Mouse (Mus musculus) embryo, embryonic 11.5 days (tissue): ENCODE results near the gene Midn.

Experiments used
- DNase-seq: peaks from one replicate; pipeline ENCODE4 v3.0.0-alpha.2; 2012; ENCODE audit warnings: low read depth, low spot score

The Midn gene

DNA sequence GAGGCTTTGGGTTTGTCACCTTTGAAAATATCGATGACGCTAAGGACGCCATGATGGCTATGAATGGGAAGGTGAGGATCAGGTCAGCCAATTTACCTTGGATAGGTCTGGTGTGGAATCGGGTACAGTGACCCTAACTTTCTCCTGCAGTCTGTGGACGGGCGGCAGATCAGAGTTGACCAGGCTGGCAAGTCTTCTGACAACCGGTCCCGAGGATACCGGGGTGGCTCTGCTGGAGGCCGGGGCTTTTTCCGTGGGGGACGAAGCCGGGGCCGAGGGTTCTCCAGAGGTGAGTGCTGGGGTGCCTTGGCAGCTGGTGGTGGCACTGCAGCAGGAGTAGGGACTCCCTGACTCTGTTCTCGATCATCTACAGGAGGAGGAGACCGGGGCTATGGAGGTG, 22.0 kb downstream of the Midn start:
- DNase-seq: no peak

DNA sequence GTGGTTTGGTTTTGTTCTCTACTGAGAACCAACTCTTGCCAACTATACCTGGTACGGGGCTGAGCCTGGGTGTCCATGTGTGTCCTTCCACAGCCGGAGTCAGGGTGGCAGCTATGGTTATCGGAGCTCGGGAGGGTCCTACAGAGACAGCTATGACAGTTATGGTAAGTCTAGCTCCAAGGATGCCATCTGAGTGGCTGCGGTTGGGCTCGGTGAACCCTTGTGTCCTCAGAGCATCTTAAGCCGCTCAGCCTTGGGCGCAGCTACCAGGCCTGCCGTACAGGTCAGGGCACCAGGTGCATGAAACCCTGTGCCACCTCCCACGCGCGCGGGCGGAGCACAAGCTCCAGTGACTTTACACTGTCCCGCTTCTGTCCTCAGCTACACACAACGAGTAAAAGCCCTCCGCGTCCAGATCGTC, 22.5 kb downstream of the Midn start:
- no peak for DNase-seq

DNA sequence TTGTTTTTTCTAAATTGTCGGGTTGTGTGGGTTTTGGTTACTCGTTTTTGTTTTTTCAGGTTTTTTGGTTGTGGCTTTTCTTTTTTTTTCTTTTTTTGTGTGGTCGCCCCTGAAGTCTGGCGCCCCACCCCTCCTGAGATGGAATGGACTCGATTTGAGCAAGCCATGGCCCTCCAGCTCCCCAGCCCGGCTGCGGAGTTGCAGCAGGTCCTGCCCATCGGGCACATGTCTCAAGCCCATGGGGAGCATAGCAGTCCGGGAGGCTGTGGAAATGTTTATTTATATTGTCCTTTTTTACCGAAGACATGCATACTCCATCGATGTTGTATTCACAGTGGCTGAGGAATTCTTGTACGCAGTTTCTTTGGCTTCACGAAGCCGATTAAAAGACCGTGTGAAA, 23.2 kb downstream of the Midn start:
- no peak for DNase-seq

DNA sequence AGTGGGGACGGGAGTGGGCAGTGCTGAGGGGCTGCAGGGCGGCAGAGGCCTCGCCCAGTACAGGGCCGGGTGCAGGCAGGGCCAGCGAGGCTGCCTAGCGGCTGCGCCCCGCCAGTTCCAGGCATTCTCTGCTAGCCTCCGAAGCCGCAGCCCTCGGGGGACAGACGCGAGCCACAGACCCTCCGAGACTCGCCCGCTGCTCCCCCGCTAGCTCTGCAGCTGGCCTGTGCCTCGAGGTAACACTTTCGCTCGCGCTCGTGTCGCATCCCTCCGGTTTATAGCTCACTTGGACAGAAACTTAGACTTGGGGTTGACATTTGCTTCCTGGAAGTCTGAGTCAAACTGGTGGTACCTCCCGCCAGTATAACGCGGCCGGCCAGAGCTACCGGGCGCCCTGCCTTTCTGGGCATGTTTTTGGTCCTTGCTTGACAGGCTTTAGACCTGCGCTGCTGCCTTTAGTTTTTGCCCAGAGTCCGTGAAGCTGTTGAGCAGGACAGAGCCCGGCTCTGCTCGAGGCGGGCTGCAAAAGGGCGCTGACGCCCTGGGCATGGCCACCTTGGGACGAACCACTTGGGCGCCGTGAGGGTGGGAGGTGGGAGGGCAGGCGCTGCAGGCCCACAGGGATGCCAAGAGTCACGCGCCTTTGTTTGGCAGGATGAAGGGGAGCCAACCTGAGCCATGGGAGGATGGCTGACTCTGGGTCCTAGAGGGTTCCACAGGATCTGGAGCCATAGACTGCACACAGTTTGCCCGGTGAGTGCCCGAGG, 23.9 kb downstream of the Midn start:
- DNase-seq: no peak

DNA sequence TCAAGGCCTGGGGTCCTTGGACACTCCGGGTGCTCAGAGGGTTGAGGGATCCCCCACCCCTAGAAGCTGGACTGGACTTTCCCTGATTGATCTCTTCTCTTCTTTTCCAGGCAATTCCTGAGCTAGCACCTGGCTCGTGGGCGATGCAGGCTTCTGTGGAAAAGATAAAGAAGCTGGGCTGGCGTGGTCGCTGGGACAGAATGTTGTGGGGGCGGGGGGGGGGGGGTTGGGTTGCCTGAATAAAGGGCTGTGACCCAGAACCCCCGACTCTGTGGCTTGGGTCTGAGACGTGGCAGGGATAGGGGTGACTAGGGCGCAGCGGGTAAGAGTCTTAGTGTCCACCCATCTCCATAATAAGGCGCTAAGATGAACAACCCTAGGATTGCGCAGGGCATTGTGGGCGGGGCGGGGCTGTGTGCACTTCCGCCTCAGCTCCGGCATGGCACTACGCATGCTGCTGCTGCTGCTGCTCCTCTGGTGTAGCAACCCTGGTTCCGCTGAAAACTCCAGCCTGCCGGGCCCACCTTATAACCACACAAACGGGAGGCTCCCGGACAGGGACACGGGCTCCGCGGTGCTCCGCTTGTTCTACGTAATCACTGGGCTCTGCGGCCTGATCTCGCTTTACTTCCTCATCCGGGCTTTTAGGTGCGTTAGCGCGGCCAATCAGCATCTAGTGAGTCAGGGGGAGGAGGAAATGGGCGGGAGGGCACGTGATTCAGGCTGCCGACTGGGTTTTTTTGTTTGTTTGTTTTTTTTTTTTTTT, 24.6 kb downstream of the Midn start, which contains the start of gene 1600002K03Rik:
Gene 1600002K03Rik (plus strand): TSS at position 418 of the 766 bp plus-strand sequence.
- DNase-seq: peak; percentile 83

DNA sequence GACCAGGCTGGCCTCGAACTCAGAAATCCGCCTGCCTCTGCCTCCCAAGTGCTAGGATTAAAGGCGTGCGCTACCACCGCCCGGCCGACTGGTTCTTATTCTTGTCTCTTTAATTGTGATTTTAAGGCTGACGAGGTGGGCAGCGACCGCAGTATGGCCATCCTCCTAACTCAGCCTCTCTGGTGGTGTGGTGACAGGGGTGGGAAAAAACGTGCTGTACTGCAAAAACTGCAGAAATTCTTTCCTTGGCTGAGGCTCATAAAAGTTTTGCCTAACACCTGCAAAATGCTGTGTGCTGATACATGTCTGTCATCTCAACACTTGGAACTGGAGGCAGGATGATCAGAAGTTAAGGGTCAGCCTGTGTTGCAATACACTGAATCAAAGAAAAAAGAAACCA, 25.3 kb downstream of the Midn start:
- no peak for DNase-seq

DNA sequence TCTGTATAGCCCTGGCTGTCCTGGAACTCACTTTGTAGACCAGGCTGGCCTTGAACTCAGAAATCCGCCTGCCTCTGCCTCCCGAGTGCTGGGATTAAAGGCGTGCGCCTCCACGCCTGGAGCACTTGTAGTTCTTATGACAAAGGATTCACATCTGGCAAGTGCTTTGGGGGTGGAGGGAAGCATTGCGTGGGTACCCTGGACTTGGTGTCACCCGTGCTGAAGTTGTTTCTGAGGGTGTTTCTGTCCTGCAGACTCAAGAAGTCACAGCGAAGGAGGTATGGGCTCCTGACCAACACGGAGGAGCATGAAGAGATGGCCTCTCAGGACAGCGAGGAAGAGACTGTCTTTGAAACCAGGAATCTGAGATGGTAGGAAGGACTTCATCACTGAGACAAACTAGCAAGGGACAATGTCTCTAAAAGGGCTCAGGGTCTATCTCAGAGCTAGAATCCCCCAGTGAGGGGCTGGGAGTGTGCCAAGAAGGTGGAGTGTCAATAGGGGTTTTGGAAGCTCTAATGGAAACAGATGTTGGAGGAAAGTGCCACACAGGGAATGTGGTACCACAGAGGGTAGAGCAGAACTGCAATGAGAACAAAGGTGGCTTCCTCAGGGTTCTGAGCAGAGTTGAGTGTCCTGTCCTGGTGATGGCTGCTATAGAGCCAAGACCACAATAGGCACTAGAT, 26.0 kb downstream of the Midn start:
- DNase-seq: no peak

DNA sequence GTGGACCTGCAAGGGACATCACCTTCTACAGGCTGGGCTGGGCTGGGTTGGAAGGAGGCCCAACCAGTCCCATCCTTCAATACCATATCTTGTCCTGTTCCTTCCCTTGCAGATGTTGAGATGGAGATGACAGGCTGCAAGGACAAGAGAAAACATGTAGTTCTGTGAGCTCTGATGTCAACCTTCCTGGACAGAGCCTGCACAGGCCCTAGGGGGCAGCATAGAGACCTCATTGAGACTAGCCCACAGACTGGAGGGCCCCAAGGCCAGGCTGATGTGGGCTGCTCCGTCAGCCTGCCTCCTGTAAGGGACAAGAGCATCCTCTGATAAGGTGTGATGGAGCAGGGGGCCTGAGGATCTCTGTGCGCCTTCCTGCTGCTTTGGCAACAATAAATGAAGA, 26.6 kb downstream of the Midn start:
- DNase-seq: no peak

DNA sequence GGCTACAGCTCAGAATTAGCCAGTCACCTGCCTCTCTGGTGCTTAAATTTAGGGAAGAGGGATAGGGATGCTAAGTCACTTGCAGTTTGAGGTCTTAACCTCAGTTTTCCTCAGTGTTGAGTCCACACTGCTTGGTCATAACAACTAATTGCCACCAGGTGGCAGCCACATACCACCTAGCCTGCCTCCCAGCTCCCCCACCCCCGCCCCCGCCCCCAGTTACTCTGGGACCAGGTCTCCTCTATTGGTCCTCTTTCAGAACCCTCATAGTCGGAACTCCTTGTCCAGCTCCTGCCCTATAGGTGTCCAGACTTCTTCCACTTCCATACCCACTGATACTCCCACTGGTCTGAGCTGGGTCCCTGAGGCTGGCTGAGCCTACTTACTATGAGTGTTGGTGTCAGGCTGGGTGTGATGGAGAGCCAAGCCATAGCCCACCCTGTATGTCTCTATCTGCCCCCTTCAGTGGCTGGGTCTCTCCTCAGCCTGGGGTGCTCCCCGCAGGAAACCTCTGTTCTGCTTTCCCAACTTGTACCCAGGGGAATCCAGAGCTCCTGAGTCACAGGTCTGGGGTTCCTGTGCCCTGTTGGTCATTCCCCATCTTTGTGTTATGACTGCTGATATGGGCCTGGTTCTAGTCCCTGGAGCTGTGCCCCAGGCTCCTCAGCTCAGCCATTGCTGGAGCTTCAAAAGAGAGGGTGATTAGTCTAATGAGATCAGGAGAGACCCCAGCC, 27.6 kb downstream of the Midn start:
- no peak for DNase-seq

DNA sequence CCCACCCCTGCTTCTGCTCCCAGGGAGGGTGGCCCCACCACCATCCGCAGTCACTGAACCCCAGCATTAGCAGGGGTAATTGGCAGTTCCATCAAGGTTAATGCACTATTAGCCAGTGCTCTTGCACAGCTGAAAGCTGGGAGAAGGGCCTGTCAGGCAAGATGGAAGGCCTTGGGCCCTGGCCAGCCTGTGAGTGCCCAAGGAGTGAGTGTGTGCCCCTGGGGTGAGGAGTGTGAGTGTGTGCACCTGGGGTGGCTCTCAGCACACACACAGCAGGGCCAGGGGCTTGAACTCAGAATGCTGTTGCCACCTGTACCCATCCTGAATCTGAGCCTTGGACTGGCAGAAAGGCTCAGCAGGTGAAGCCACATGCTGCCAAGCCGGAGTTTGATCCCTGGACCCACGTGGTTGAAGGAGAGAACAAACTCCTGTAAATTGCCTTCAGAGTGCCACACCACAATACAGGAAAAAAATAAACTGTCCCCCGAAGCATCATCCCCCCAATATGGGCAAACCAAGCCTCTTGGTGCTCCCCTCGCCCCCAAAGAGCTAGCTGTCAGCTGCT, 28.3 kb downstream of the Midn start:
- DNase-seq: no peak

DNA sequence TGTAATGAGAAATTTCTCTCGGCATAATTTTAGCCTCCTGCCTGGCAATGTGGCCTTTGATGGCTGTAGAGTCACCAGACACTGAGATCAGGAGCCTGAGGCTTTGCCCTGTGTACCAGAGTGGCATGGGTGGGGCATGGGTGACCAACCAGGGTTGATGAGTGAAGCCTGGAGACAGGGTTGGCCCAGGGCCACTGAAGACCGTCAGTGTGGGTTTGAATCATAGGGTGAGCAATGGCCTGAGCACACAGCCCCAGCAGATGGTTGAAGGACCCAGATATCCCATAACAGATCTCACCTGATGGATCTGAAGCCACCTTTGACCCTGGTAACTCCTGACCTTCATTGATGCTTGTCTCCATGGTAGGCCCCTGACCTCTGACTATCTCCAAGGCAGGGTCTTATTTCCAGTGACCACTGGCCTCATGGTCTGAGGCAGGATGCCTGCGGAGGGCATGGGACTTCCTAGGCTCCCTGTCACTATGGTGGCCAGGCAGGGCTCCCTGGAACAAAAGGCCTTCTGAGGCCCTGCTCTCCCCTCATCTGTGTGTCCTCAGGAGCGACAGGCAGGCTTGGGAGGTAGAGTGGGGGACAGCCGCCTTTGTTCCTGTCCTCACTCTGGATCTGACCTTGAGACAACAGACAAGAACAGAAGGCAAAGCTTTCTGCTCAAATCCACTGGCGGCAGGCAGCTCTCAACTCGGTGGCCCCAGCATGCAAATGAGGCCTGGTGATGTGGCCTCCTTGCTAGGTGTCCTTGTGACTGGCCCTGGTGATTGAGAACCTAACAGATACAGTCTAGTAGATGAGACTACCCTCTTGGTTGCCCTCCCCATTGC, 29.6 kb downstream of the Midn start:
- DNase-seq: no peak

DNA sequence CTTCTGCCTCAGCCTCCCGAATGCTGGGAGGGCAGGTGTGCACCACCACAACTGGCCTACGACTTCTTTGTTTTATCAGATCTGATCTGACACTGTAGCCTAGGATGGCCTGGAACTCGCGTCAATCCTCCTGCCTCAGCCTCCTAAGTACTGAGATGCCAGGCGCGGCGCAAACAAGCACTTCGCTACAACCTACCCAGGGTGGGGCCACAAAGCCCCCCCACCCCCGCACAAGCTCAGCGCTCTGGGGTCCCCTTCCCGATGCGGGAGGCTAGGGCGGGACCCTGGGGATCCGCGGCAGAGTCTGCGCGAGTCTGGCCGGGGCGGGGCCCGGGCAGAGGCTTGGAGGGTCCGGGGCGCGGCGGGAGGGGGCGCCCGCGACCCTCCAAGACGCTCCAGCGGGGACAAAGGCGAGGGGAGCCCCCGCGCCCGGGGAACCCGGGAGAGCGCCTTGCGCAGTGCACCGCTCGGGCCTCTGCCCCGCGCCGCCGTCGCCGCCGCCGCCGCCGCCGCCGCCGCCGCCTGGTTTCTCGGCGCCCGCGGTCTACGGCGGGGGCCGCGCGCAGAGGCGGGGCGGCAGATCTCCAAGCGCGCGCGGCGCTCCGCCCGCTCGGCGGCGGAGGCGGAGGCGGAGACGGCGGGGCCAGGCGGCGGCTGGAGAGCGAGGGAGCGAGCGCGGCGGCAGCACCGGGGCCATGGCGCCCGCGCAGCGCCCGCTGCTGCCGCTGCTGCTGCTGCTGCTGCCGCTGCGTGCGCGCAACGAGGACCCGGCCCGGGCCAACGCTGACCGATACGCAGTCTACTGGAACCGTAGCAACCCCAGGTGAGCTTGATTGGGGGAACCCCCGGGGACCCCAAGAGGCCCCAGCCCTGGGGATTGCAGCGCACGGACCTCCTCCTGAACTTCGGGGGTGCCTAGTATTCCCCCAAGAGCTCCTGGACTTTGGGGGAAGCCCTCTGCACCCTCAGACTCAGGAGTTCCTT, 31.3 kb downstream of the Midn start, which contains the start of gene Efna2:
Gene Efna2 (plus strand): TSS at position 415 of the 984 bp plus-strand sequence.
- DNase-seq: peak; percentile 48

DNA sequence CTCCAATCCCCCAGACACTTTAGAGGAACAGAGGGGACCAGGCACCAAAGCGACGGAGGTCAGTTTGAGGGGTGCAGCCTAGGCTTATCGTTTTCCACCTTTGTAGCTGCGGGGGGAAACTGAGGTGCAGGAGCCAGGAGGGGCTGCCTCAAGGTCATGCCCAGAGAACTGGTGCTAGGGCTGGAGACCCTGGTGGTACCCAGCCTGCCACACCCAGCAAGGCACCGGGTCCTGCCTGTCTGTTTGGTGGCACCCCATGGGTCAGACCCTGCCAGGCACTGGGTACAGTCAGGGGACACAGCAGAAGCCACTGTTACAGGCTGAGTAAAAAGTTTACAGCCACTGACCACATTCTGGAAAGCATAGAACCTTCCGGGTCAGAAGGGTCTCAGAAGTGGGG, 32.2 kb downstream of the Midn start:
- DNase-seq: no peak

DNA sequence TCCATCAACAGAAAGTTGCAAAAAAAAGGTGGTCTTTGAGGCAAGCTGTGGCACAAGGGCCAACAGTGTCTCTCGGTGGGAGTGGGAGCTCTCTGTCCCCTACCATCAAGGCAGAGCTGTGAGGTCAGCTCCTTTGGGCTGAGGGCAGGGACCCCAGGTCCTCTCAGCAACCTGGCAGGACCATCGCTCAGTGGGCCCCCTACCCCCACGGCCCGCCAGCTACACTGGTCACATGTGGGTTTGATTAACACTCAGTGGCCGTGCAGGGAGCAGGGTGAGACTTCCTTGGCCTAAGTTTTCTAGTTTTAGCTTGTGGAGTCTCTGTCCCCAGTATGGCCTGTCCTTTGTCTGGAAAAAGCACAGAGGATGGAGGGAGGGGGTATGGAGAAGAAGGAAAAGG, 32.8 kb downstream of the Midn start:
- DNase-seq: no peak

DNA sequence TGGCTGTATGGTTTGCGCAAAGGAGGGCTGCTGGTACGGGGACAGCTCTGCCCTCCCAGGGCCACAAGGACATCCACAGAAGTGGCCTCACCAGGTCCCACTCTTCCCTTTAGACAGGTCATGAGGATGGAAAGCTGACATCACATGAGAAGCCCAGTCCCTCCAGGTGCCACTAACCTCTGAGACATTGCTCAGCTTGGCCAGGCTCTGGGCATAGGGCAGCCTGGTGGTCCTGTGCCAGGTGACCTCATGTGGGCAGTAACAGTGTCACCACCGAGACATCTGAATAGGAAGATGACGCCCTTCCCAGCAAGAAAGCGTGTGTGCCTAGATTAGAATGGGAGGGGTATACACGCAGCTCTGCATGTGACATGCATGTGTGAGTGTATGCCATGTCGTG, 34.5 kb downstream of the Midn start:
- no peak for DNase-seq

DNA sequence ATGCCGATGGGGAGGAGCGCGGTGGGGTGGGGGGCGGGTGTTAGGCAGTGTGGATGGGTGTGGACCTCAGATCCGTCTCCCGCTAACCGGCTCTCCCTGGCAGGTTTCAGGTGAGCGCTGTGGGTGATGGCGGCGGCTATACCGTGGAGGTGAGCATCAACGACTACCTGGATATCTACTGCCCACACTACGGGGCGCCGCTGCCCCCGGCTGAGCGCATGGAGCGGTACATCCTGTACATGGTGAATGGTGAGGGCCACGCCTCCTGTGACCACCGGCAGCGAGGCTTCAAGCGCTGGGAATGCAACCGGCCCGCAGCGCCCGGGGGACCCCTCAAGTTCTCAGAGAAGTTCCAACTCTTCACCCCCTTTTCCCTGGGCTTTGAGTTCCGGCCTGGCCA, 38.6 kb downstream of the Midn start:
- no peak for DNase-seq

DNA sequence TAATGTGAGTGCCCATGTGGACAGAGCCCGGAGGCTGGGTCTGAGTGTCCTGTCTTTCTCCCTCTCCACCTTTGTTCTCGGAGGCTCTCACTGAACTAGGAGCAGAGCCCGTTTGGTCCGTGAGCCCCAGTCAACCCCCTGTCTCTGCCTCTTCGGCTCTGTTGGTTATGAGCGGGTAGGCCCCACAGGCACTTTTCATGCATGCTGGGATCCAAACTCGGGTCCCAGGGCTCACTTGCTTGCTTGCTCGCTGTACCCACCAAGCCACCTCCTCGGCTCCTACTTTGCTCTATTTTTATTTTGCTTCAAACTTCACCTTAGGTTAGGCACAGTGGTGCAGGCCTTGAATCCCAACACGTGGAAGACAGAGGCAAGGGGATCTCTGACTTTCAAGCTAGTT, 39.7 kb downstream of the Midn start:
- DNase-seq: no peak

DNA sequence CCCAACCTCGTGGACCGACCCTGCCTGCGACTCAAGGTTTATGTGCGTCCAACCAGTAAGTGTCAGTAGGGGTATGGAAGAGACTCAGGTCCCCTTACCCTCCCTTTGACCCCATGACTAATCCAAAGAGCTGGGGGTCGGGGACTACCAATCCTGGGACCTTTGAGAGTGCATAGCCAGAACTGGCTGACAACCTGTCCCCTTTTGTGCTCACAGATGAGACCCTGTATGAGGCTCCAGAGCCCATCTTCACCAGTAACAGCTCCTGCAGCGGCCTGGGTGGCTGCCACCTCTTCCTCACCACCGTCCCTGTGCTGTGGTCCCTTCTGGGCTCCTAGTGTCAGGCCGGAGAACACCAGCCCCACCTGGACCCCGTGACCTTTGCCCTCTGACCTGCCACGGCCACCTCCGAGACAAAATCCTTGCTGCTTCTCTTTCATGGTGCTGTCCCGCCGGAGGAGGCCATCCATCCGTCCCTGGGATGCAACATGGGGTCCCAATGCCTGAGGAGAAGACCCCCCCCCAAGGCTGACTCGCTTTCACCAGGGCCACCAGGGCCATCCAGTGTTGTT, 40.5 kb downstream of the Midn start:
- no peak for DNase-seq

DNA sequence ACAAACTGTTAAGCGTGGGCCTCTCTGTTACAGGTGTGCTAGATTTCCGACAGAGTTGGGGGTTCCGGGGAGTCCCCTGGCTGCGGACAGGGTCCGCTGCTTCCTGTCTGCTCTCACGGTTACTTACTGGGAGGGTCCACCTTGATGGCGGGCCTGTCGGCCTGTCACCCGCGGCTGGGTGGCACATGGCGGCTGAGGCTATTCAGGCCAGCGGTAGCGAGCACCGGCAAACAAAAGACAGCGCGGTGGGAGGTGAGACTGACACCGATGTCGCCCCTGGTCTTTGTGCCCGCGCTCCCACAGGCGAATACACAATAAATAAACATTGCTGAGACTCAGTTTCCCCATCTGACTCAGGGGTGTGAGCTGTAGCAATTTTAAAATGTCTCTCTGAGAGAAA, 41.9 kb downstream of the Midn start:
- no peak for DNase-seq
